Mouse (Mus musculus) neutrophil, adult 65 days (primary cell): ENCODE measurements around the gene Krtap19-4. TPM values are rescaled to one million over a fixed set of nuclear protein-coding genes. Genes with fewer than 3 reads are reported as not detected.

ENCODE experiments used
- total RNA-seq: library from RNA; stranded (reverse); gene quantifications from 2 replicates; pipeline ENCODE4 v1.2.4, GENCODE M21; 2023

Krtap19-4 gene
- total RNA-seq: not detected in 2 replicates

GRCm38 (mm10) chr16:88884989-88885388 lies at the start of gene Krtap19-4:
TSS of gene Krtap19-4 (minus strand) at chr16:88885089.

GRCm38 (mm10) chr16:88932165-88932564 lies 47.3 kb upstream of the Krtap19-4 start, which contains the start of gene Krtap19-9b:
TSS of gene Krtap19-9b (minus strand) at chr16:88932265.

GRCm38 (mm10) chr16:88896357-88896756 lies 11.5 kb upstream of the Krtap19-4 start, which contains the start of gene Krtap19-5:
TSS of gene Krtap19-5 (minus strand) at chr16:88896457.

GRCm38 (mm10) chr16:88877938-88878337 lies 7.0 kb downstream of the Krtap19-4 start, which contains the start of gene Krtap19-3:
TSS of gene Krtap19-3 (minus strand) at chr16:88878038.

GRCm38 (mm10) chr16:88874169-88874568 lies 10.7 kb downstream of the Krtap19-4 start, which contains the start of gene Krtap19-2:
TSS of gene Krtap19-2 (minus strand) at chr16:88874269.

GRCm38 (mm10) chr16:88869311-88869710 lies 15.6 kb downstream of the Krtap19-4 start, which contains the start of gene Krtap19-1:
TSS of gene Krtap19-1 (minus strand) at chr16:88869411.

Other genes with a start within 250 kb of the Krtap19-4 start
- not detected in 2 replicates for gene Krtap26-1, start 237.3 kb downstream of the Krtap19-4 start, total RNA-seq
- not detected in 2 replicates for gene Krtap27-1, start 213.4 kb downstream of the Krtap19-4 start, total RNA-seq
- gene 2310061N02Rik, start 177.1 kb downstream of the Krtap19-4 start, total RNA-seq: not detected in 2 replicates
- gene Krtap13-1, start 156.2 kb downstream of the Krtap19-4 start, total RNA-seq: not detected in 2 replicates
- not detected in 2 replicates for gene Krtap13, start 133.5 kb downstream of the Krtap19-4 start, total RNA-seq
- not detected in 2 replicates for gene 2310034C09Rik, start 126.2 kb downstream of the Krtap19-4 start, total RNA-seq
- not detected in 2 replicates for gene 2310057N15Rik, start 110.9 kb downstream of the Krtap19-4 start, total RNA-seq
- not detected in 2 replicates for gene Gm5965, start 107.2 kb downstream of the Krtap19-4 start, total RNA-seq
- not detected in 2 replicates for gene Gm20741, start 72.9 kb downstream of the Krtap19-4 start, total RNA-seq
- gene Krtap15, start 64.9 kb downstream of the Krtap19-4 start, total RNA-seq: not detected in 2 replicates
- gene Krtap14, start 58.9 kb downstream of the Krtap19-4 start, total RNA-seq: not detected in 2 replicates
- gene Krtap19-1, start 15.7 kb downstream of the Krtap19-4 start, total RNA-seq: not detected in 2 replicates
- not detected in 2 replicates for gene Krtap19-2, start 10.8 kb downstream of the Krtap19-4 start, total RNA-seq
- gene Krtap19-3, start 7.1 kb downstream of the Krtap19-4 start, total RNA-seq: not detected in 2 replicates
- gene Krtap19-5, start 11.4 kb upstream of the Krtap19-4 start, total RNA-seq: not detected in 2 replicates
- not detected in 2 replicates for gene Krtap19-9b, start 47.2 kb upstream of the Krtap19-4 start, total RNA-seq
- not detected in 2 replicates for gene Krtap16-3, start 77.8 kb upstream of the Krtap19-4 start, total RNA-seq
- not detected in 2 replicates for gene Krtap22-2, start 125.7 kb upstream of the Krtap19-4 start, total RNA-seq
- not detected in 2 replicates for gene Gm10229, start 130.2 kb upstream of the Krtap19-4 start, total RNA-seq
- not detected in 2 replicates for gene Krtap6-1, start 146.6 kb upstream of the Krtap19-4 start, total RNA-seq
- gene Gm10228, start 156.4 kb upstream of the Krtap19-4 start, total RNA-seq: not detected in 2 replicates
- gene Krtap6-5, start 162.8 kb upstream of the Krtap19-4 start, total RNA-seq: not detected in 2 replicates
- gene 1110025L11Rik, start 178.9 kb upstream of the Krtap19-4 start, total RNA-seq: not detected in 2 replicates
- not detected in 2 replicates for gene Krtap6-3, start 198.9 kb upstream of the Krtap19-4 start, total RNA-seq